Mouse (Mus musculus) megakaryocyte progenitor cell, adult 5-6 weeks (primary cell): ENCODE data around the gene Cpt1b. TPM values are rescaled to one million over a fixed set of nuclear protein-coding genes. Genes with fewer than 3 reads are reported as not detected.
"Not testable (repeated sequence)": the region's sequence is repeated elsewhere in the genome, so short reads cannot be mapped to it uniquely, and the experiment has no call there.

Source experiments
- ATAC-seq: replicated peaks from 2 replicates; pipeline ENCODE4 v1.8.0; 2016; ENCODE audit warnings: mild to moderate bottlenecking, moderate TSS enrichment, inconsistent platforms; ENCODE audit not compliant: poor library complexity
- total RNA-seq, 2 experiments: library from RNA; stranded (forward) in 1 of 2; stranded (reverse) in 1 of 2; fragments of 157-497, 149-512 nt in 1 of 2; fragments of 200-1000 nt in 1 of 2; gene quantifications; 2 replicates each; pipeline versions ENCODE4 v1.2.3 to v1.2.4; 2015 to 2017

The Cpt1b gene
- total RNA-seq, 2 experiments from 2014 or later = 1.9 to 2.3 TPM

- no peak for ATAC-seq
These were observed 8.5 kb upstream of the Cpt1b start for GRCm38 (mm10) chr15:89434136-89434535.

- no peak for ATAC-seq
These were observed 7.3 kb upstream of the Cpt1b start for GRCm38 (mm10) chr15:89432946-89433345.

DNA sequence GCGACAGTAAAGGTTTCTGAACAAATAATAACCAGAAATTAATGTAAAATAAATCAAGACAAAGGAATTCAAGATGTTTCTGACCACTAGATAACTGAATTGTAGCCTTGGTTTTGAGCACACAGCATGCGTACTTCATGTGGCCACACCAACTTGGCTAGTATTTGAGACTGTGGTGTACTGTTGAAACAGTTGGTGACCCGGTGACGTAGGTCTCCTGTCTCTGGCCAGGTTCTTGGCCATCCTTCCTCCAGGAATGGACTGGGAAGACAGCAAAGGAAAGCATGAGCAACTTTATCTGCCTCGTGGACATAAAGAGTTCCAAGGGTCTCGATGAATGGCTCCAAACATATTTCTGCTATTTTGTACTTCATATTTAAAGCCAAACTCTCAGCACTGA is 6.1 kb upstream of the Cpt1b start:
- no peak for ATAC-seq

DNA sequence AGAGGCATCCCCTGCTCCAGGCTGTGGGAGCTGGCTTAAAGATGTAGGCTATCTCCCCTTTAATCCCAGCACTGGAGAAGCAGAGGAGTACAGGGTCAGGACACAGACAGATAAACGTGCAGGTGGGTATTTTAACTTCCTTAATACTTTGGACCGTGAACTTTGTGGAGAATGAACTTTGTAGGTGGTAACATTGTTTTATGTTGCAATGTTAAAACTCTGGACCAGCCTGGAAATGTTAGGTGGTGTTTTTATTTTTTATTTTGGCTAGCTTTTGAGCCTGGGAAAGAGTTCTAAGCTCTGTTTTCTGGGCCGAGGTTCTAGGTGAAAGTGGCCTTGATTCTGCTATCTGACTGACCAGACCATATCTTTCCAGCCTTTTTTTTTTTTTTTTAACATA is 5.6 kb upstream of the Cpt1b start:
- ATAC-seq = no peak

DNA sequence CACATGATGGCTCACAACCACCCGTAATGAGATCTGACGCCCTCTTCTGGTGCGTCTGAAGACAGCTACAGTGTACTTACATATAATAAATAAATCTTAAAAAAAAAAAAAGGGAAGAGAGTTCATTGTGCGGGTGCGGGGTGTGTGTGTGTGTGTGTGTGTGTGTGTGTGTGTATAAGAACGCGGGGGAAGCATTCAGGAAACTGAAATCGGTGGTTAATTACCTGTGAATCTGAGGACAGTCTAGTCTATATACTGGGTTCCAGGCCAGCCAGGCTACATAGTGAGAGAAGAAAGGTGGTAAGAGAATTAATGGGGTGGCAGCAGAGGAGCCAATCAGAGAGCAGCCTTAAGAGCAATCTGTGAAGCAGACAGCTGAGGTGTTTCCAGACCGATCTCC is 5.1 kb upstream of the Cpt1b start:
- ATAC-seq = not testable (repeated sequence)

- ATAC-seq = 0 out of 2 replicates have a peak, but pooled peaks have one; percentile 1
These were observed 4.7 kb upstream of the Cpt1b start for GRCm38 (mm10) chr15:89430341-89430740.

GRCm38 (mm10) chr15:89429352-89430221 is 3.9 kb upstream of the Cpt1b start, which contains the start of the genes C730034F03Rik, Gm44502 and Chkb:
C730034F03Rik (plus strand) TSS chr15:89429589.
Gm44502 (minus strand) TSS chr15:89429696.
Chkb (minus strand) TSS chr15:89429908.
- ATAC-seq = peak; percentile 83

DNA sequence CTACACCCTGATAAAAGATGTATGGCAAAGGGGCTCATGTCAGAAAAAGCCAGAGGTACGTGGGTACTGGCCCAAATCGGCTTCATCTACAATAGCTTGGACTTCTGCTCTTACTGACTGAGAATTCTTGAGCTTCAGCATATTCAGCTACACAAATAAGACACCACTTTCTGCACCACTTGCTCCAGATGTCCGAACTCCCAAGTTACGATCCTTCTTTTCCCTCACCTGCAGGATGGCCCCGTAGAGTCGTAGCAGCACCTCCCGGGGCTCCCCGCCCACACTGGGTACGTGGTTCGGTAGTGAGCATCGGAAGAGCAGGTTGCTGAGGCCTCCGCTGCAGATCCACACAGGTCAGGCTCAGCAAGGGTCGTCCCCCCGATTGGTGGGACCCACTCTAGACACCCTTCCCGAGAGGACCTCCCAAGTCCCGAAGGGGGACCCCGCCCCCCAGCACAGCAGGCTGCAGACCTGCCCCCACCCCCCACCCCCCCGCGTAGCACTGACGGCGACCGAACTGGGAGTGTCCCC is 3.2 kb upstream of the Cpt1b start:
- ATAC-seq = no peak

- no peak for ATAC-seq
These were observed 2.6 kb upstream of the Cpt1b start for GRCm38 (mm10) chr15:89428136-89428790.

GRCm38 (mm10) chr15:89426716-89427115 is 1.1 kb upstream of the Cpt1b start:
- ATAC-seq = no peak

DNA sequence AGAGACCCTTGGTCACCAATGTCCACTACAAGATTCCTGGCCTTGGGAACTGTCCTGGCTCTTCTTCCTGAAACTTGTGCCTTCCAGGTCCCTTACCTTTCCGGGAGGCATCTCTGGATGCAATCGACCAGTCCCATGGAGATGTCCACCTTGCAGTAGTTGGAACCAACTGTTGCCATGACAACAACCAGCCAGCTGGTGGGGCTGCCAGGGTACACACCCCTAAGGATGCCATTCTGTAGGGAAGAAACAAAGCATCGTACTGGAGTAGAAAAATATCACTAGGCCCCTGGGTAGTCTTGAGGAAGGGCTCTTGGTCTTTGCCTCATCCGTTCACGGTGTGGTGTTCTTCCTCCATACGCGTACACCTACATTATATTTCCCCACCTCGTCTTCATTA is 1.0 kb downstream of the Cpt1b start:
- no peak for ATAC-seq

DNA sequence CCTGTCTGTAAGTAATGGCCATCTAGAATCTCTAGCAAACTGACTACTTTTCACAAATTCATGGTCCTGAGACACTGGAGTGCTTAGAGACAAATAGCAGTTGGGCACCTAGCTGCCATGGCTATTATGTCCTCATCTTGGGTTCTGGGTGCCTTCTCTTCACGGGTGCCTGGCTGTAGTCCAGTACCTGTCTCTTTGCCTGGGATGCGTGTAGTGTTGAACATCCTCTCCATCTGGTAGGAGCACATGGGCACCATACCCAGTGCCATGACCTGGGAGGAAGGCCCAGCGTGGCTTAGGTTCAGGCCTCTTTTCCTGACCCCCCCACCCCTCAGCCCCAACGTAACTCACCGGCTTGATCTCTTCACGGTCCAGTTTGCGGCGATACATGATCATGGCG is 3.7 kb downstream of the Cpt1b start:
- ATAC-seq = no peak

- ATAC-seq = no peak
These were observed 10.4 kb downstream of the Cpt1b start for GRCm38 (mm10) chr15:89415282-89415681.

DNA sequence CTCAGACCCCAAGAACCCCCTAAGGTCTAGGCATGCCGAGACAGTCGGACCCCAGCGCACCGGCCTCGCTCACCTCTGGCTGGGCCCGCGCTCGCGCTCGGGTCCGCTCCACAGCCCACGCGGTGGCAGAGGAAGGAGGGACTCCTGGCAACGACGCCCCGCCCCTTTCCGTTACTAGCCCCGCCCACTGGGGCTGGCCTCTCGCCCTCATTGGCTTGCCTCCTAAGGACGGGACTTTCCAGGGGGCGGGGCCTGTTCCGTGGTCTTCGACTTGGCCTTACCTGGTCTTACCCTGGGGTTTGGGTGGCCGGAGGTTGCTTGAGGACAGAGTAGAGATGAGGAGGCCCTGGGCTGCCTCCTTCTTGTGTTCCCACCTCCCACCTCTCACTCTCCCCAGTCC is 15.5 kb downstream of the Cpt1b start, which contains the start of gene Syce3:
Syce3 (minus strand) TSS at position 386 of the 400 bp plus-strand sequence.
- ATAC-seq = no peak

DNA sequence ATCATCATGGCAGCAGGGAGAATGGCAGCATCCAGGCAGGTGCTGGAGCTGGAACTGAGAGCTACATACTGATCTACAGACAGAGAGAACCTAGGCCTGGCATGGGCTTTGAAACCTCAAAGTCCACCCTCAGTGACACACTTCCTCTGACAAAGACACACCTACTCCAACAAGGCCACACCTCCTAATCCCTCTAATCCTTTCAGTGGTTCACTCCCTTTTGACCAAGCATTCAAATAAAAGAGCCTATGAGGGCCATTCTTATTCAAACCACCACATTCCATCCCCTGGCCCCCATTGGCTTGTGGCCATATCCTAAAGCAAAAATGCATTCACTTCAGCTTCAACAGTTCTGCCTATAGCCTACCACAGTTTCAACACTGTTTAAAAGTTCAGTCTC is 19.0 kb downstream of the Cpt1b start:
- ATAC-seq = no peak

DNA sequence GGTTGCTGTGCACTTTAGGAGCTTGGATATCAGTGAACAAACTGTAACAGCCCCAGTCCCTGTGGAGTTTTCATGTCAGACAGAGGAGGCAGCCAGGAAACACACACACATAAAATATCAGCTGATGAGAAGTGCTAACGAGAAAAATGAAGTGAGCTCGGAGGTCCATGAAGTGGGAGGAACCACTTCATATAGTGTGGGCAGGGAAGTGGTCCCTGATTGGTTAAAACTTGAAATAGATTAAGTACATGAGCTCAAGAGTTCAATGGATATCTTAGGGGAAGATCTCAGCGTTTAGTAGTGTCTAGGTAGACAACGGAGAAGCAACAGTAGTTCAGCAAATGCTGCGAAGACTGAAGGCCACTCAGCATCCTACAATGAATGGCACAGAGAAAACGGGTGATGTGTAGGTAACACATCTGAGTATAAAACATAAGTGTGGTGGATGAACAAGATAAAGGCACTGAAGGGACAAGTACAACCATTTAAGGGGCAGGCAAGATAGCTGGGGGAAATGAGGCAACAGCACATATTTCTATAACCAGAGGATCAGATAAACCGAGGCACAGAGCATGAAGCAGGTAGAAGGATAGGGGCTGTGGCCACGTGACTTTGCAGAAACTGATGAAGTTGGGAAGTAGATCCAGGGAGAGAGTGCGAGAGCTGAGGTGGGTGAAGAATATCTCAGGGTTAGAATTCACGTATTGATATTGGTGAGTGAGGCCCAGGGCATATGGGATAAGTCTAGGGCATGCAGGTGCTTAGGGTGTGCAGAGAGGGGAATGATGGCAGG is 20.6 kb downstream of the Cpt1b start:
- ATAC-seq = no peak

DNA sequence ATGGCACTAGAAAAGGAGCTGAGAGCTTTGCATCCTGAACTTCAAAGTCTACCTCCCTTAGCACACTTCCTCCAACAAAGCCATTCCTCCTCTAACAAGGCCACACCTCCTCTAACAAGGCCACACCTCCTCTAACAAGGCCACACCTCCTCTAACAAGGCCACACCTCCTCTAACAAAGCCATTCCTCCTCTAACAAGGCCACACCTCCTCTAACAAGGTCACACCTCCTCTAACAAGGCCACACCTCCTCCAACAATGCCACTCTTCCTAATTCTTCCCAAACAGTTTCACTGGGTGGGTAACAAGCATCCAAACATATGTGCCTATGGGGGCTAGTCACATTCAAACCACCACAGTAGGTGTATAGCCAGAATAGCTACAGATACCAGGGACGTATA is 23.2 kb downstream of the Cpt1b start:
- no peak for ATAC-seq

DNA sequence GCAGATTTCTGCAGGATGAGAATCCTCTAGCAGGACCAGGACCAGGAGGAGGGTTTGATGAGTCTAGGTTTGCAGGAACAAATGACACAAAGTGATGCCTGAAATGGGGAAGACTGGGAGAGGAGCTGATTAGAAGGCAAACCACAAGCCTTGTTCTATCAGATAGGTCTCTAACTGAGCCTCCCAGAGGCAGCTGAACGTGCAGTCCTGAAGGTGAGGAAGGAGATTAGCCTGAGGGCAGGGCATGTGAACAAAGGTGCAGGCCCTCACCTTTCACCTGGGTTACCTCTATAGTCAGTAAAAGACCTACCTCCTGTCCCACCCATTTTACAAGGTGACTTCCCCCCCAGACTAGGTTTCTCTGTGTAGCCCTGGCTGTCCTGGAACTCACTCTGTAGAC is 25.9 kb downstream of the Cpt1b start:
- ATAC-seq = no peak

GRCm38 (mm10) chr15:89398146-89398545 is 27.5 kb downstream of the Cpt1b start:
- no peak for ATAC-seq

- ATAC-seq = no peak
These were observed 28.8 kb downstream of the Cpt1b start for GRCm38 (mm10) chr15:89396883-89397282.

- no peak for ATAC-seq
These were observed 35.6 kb downstream of the Cpt1b start for GRCm38 (mm10) chr15:89390081-89390480.
